Mouse (Mus musculus) liver, adult 2 months (tissue): ENCODE data around the gene Pcp2.

Experiments
- CTCF ChIP-seq: fragments of 200-500 bp; IDR thresholded peaks from 2 replicates; pipeline ENCODE4 v1.5.1; 2011; ENCODE audit warnings: low read depth, low read length, control low read depth
- POLR2A ChIP-seq: fragments of 200-500 bp; IDR thresholded peaks from 2 replicates; pipeline ENCODE4 v1.6.1; 2011; ENCODE audit warnings: low read length, control low read depth; ENCODE audit not compliant: insufficient read depth; ENCODE audit errors: extremely low read depth

- no peak for TF ChIP-seq POLR2A
- no peak for TF ChIP-seq CTCF
These were observed 49.0 kb downstream of the Pcp2 start for GRCm38 (mm10) chr8:3576211-3576960.
